Mouse (Mus musculus) forebrain, embryonic 10.5 days (tissue): ENCODE results near the gene Nckap5. TPM values are rescaled to one million over a fixed set of nuclear protein-coding genes. Genes with fewer than 3 reads are reported as not detected.

Experiments
- DNase-seq: peaks from one replicate; pipeline ENCODE4 v3.0.0-alpha.2; 2017; ENCODE audit warnings: low spot score; ENCODE audit errors: extremely low spot score
- H3K27ac ChIP-seq: fragments of 300-500 bp; sonication (generic); 2 replicates; pipeline ENCODE4 v1.5.1; 2016; ENCODE audit warnings: mild to moderate bottlenecking
- H3K27me3 ChIP-seq: fragments of 300-500 bp; sonication (generic); 2 replicates; pipeline ENCODE4 v1.6.1; 2016; ENCODE audit warnings: mild to moderate bottlenecking; ENCODE audit not compliant: poor library complexity, severe bottlenecking
- H3K36me3 ChIP-seq: fragments of 300-500 bp; sonication (generic); replicated peaks from 2 replicates; pipeline ENCODE4 v1.6.1; 2016; ENCODE audit warnings: mild to moderate bottlenecking, moderate library complexity
- H3K4me1 ChIP-seq: fragments of 300-500 bp; sonication (generic); 2 replicates; pipeline ENCODE4 v1.6.1; 2016
- H3K4me3 ChIP-seq: fragments of 300-500 bp; sonication (generic); 2 replicates; pipeline ENCODE4 v1.5.1; 2016; ENCODE audit warnings: mild to moderate bottlenecking, moderate library complexity
- H3K9me3 ChIP-seq: fragments of 300-500 bp; sonication (generic); 2 replicates; pipeline ENCODE4 v1.6.1; 2016; ENCODE audit warnings: mild to moderate bottlenecking, moderate library complexity
- WGBS: fragments of 180-500 bp; shearing (Covaris S2); methylation state at CpG from one replicate; pipeline ENCODE4 v1.1.7; 2016; 5-methylcytosine and 5-hydroxymethylcytosine counted together
- polyA plus RNA-seq: library from polyadenylated mRNA; unstranded; fragments of >200 nt; fragmentation: Nextera tagmentation; extraction: Ambion mirVana; gene quantifications from 2 replicates; pipeline ENCODE4 v1.2.1, GENCODE M21; 2016

Gene Nckap5
- polyA plus RNA-seq, 1 experiment from 2014 or later = 7.7 TPM

DNA sequence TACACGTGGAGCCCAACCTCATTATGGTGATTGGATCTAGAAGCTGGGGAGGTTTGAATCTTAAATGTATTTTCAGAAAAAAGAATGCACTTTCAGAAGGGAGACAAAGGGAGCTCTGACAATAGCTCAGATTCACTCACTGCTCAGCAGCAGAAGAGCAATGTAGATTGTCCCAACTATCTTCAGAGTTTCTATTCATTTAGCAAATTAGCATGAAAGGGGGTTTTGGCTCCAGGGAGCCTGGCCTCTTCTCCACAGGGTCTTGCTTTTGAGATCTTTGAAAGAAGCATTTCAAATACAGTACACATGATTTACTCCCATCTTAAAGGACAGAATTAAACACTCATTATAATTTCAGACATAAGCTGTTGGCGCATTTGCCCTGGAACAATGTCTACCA, 662.5 kb downstream of the Nckap5 start:
- WGBS = 30% methylated on average over 2 of the region's 2 CpGs
- DNase-seq = no peak
- Histone ChIP-seq H3K27me3 (no peaks in the 10 kb centered on the region), H3K9me3 (no peaks in the 10 kb centered on the region), H3K27ac (no peak overlapping the region), H3K4me1 (peaks cover 16% of the 10 kb centered on the region), H3K4me3 (no peak overlapping the region), H3K36me3 (no peaks in the 10 kb centered on the region)

DNA sequence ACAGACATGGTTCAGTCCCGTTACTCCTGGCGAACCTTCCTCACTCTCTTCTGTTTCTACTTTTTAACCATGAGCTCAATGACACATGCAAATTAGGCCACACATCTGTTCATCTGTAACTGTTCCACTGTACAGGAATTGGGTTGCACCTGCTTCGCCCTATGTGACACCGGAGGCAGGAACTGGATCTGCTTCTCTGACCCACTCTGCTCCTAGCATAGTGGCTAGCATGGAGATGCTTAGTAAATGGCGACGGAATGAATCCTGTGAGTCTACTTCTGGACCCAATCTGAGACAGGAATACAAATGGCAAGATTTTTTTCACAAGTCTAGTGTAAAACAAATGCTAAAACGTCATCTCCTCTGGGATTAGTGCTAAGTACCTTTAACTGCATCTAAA, 663.1 kb downstream of the Nckap5 start:
- H3K4me3 ChIP-seq = no peak overlapping the region
- no peaks in the 10 kb centered on the region for H3K9me3 ChIP-seq
- no peaks in the 10 kb centered on the region for H3K27me3 ChIP-seq
- 67% methylated on average over 7 of the region's 7 CpGs for WGBS
- no peak overlapping the region for H3K27ac ChIP-seq
- peaks cover 16% of the 10 kb centered on the region for H3K4me1 ChIP-seq
- DNase-seq = no peak
- no peaks in the 10 kb centered on the region for H3K36me3 ChIP-seq

- DNase-seq = no peak
- Histone ChIP-seq H3K27me3 (no peaks in the 10 kb centered on the region), H3K36me3 (no peaks in the 10 kb centered on the region), H3K27ac (no peak overlapping the region), H3K9me3 (no peaks in the 10 kb centered on the region), H3K4me3 (no peak overlapping the region), H3K4me1 (no peaks in the 10 kb centered on the region)
- WGBS = 89% methylated on average over 6 of the region's 6 CpGs
Observed at GRCm38 (mm10) chr1:126159287-126159686, 671.3 kb downstream of the Nckap5 start.

DNA sequence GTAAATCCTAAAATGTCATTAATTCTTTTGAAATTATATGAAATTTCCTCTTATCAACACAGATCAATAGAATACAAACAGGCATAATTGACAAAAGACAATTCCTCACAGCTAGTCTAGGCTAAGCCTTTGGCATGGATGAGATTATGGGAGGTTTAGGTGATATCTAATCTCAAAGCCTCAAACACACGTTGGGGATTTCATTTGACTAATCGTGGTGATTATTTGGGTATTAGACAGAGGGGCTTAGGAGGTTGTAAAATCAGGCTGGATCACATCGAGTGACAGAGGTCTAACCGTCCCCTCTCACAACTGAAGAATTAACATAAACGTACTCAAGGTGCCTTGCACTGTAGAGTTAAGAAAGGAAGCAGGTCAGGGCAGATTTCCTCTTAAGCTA, 674.8 kb downstream of the Nckap5 start:
- 72% methylated on average over 5 of the region's 5 CpGs for WGBS
- no peak for DNase-seq

GRCm38 (mm10) chr1:126153516-126154234, 676.9 kb downstream of the Nckap5 start:
- no peaks in the 10 kb centered on the region for H3K4me1 ChIP-seq
- WGBS = 87% methylated on average over 6 of the region's 6 CpGs

More for the DNA sequence above, 674.8 kb downstream of the Nckap5 start:
- H3K4me3 ChIP-seq = no peak overlapping the region
- H3K36me3 ChIP-seq = no peaks in the 10 kb centered on the region
- no peaks in the 10 kb centered on the region for H3K4me1 ChIP-seq
- no peaks in the 10 kb centered on the region for H3K9me3 ChIP-seq
- H3K27ac ChIP-seq = no peak overlapping the region
- no peaks in the 10 kb centered on the region for H3K27me3 ChIP-seq

DNA sequence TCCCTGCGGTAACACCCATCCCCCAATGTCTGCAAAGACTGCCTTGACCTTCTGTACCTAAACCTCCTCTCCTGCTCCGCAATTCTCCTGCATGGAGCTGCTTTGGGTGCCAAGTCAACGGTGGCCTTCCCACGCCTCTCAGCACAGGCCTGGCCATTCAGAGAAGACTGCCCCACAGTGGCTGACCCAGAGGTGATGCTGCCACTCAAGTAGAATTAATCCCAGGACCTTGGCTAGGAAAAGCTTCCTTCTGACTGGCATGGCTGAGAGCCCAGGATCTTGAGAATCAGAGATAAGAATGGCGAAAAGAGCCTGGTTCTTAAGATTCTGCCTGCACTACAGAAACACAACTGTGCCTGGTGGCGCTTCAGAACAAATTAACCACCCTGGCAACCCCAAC, 678.4 kb downstream of the Nckap5 start:
- H3K27me3 ChIP-seq = no peaks in the 10 kb centered on the region
- WGBS = 88% methylated on average over 6 of the region's 6 CpGs
- no peak overlapping the region for H3K27ac ChIP-seq
- no peak overlapping the region for H3K4me3 ChIP-seq
- H3K9me3 ChIP-seq = no peaks in the 10 kb centered on the region
- no peaks in the 10 kb centered on the region for H3K4me1 ChIP-seq
- DNase-seq = no peak
- no peaks in the 10 kb centered on the region for H3K36me3 ChIP-seq

More at GRCm38 (mm10) chr1:126153516-126154234, 676.9 kb downstream of the Nckap5 start:
- no peaks in the 10 kb centered on the region for H3K9me3 ChIP-seq
- no peaks in the 10 kb centered on the region for H3K36me3 ChIP-seq
- no peaks in the 10 kb centered on the region for H3K27me3 ChIP-seq
- no peak overlapping the region for H3K27ac ChIP-seq
- no peak for DNase-seq
- H3K4me3 ChIP-seq = no peak overlapping the region

GRCm38 (mm10) chr1:126149966-126150365, 680.6 kb downstream of the Nckap5 start:
- DNase-seq = no peak
- H3K27me3 ChIP-seq = no peaks in the 10 kb centered on the region
- no peaks in the 10 kb centered on the region for H3K4me1 ChIP-seq
- no peak overlapping the region for H3K27ac ChIP-seq
- no peak overlapping the region for H3K4me3 ChIP-seq
- no peaks in the 10 kb centered on the region for H3K9me3 ChIP-seq
- H3K36me3 ChIP-seq = no peaks in the 10 kb centered on the region

DNA sequence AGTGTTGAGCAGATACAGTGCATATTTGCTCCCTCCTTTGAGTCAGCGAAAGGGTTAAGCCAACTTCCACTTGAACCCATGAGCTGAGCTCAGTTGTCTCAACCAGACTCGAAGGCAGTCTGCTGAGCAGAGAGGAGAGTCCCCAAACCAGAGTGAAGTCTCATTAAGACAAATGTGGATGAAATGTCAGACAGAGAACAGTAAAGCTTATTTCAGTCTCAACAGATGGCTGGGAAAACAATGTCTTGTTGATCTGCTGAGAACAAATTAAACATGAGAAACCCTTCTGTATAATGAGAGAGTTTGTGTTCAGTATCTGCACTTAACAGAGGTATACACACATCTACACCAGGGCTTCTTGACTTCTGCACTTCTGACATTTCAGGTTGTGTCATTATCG, 694.9 kb downstream of the Nckap5 start:
- Histone ChIP-seq H3K36me3 (no peaks in the 10 kb centered on the region), H3K27ac (no peak overlapping the region), H3K9me3 (no peaks in the 10 kb centered on the region), H3K4me1 (no peaks in the 10 kb centered on the region), H3K4me3 (no peak overlapping the region), H3K27me3 (no peaks in the 10 kb centered on the region)
- 91% methylated on average over 3 of the region's 3 CpGs for WGBS
- no peak for DNase-seq

- no peak for DNase-seq
- H3K4me1 ChIP-seq = no peaks in the 10 kb centered on the region
- no peak overlapping the region for H3K4me3 ChIP-seq
- WGBS = 96% methylated on average over 2 of the region's 2 CpGs
- no peaks in the 10 kb centered on the region for H3K27me3 ChIP-seq
- H3K9me3 ChIP-seq = no peaks in the 10 kb centered on the region
- no peak overlapping the region for H3K27ac ChIP-seq
- no peaks in the 10 kb centered on the region for H3K36me3 ChIP-seq
Observed at GRCm38 (mm10) chr1:126132316-126132715, 698.3 kb downstream of the Nckap5 start.

DNA sequence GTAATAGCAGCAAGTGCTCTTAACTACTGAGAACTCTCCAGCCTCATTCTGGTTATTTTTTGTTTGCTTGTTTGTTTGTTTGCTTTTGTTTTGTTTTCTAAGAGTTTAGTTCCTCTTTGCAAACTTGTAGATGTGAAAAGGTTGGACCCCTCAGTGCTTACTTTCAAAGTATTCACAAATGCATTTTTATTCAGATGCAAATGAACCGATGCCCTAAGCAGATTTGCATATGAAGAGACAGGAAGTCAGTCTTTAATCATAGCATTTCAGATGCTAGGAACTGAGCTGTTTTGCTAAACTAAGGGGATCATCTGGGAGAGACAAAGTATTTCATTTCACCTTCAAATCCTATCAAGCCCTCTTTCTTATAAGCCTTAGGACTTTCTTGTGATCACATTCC, 701.5 kb downstream of the Nckap5 start:
- H3K27ac ChIP-seq = no peak overlapping the region
- 35% methylated on average over 1 of the region's 1 CpGs for WGBS
- H3K27me3 ChIP-seq = no peaks in the 10 kb centered on the region
- DNase-seq = no peak
- H3K4me1 ChIP-seq = no peaks in the 10 kb centered on the region
- H3K36me3 ChIP-seq = no peaks in the 10 kb centered on the region
- no peaks in the 10 kb centered on the region for H3K9me3 ChIP-seq
- no peak overlapping the region for H3K4me3 ChIP-seq

- 81% methylated on average over 5 of the region's 5 CpGs for WGBS
- H3K4me1 ChIP-seq = peaks cover 12% of the 10 kb centered on the region
- no peaks in the 10 kb centered on the region for H3K36me3 ChIP-seq
- H3K27ac ChIP-seq = no peak overlapping the region
- H3K4me3 ChIP-seq = no peak overlapping the region
- no peaks in the 10 kb centered on the region for H3K9me3 ChIP-seq
- peaks cover 7% of the 10 kb centered on the region; the same call in 1 of the 2 replicates for H3K27me3 ChIP-seq
- no peak for DNase-seq
Observed at GRCm38 (mm10) chr1:126123111-126123510, 707.5 kb downstream of the Nckap5 start.

- DNase-seq = no peak
- H3K4me1 ChIP-seq = peaks cover 12% of the 10 kb centered on the region
- no peak overlapping the region for H3K4me3 ChIP-seq
- H3K36me3 ChIP-seq = no peaks in the 10 kb centered on the region
- H3K9me3 ChIP-seq = no peaks in the 10 kb centered on the region
- H3K27ac ChIP-seq = no peak overlapping the region
- 27% methylated on average over 8 of the region's 8 CpGs for WGBS
- H3K27me3 ChIP-seq = peaks cover 7% of the 10 kb centered on the region; the same call in 1 of the 2 replicates
Observed at GRCm38 (mm10) chr1:126120506-126120905, 710.1 kb downstream of the Nckap5 start.

DNA sequence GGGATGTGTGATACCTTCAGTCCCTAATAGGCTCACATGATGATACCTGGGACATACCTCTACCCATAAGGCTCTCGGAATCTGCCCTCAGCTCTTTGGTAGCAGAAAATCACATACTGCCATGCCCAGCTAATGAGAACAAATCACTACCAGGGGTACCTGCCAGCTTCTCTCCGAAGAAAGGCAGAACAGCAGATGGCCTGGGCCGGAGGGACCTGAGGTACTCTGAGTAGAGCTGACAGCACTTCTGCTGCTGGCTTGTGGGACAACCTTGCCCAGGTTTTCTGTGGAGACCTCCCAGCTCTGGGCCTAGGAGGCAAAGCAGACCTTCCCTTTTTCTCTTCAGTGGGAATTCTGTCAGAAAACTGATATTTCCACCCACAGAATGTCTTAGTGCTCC, 714.6 kb downstream of the Nckap5 start:
- no peaks in the 10 kb centered on the region for H3K36me3 ChIP-seq
- no peaks in the 10 kb centered on the region for H3K9me3 ChIP-seq
- peaks cover 11% of the 10 kb centered on the region for H3K4me1 ChIP-seq
- H3K27ac ChIP-seq = no peak overlapping the region
- WGBS = 82% methylated on average over 3 of the region's 3 CpGs
- no peak overlapping the region for H3K4me3 ChIP-seq
- no peak for DNase-seq
- H3K27me3 ChIP-seq = peaks cover 7% of the 10 kb centered on the region; the same call in 1 of the 2 replicates
